Mouse (Mus musculus): ENCODE results near the gene Ube2l3.

GRCm38 (mm10) chr16:17154346-17154745 is 48.1 kb downstream of the Ube2l3 start:
- no peak for TF ChIP-seq POLR2A (IDR thresholded peaks at IDR 0.05; ENCODE audit: borderline replicate concordance, extremely low read depth, low read depth, low read length)
- no peak for TF ChIP-seq CTCF (IDR thresholded peaks at IDR 0.05; ENCODE audit: insufficient read depth, low read length)

Data from lung, adult 2 months (tissue).